Mouse (Mus musculus) small intestine, adult 2 months (tissue): Measurements from ENCODE around the gene Lix1.

Experiments used
- CTCF ChIP-seq: fragments of 200-500 bp; IDR thresholded peaks from 2 replicates; pipeline ENCODE4 v1.5.1; 2012; ENCODE audit warnings: low read depth, mild to moderate bottlenecking, control low read depth, inconsistent platforms, low read length, moderate library complexity, mixed read lengths; ENCODE audit not compliant: insufficient replicate concordance, insufficient read length; ENCODE audit errors: extremely low read depth
- POLR2A ChIP-seq: fragments of 200-500 bp; IDR thresholded peaks from 2 replicates; pipeline ENCODE4 v1.6.1; 2012; ENCODE audit warnings: low read depth, mild to moderate bottlenecking, control low read depth, inconsistent platforms, low read length, moderate library complexity

GRCm38 (mm10) chr17:17403038-17403437 lies 566 bp downstream of the Lix1 start:
- no peak for TF ChIP-seq CTCF
- TF ChIP-seq POLR2A: no peak
